Mouse (Mus musculus) hindbrain, embryonic 11.5 days (tissue): ENCODE results near the gene Cym. TPM values are rescaled to one million over a fixed set of nuclear protein-coding genes. Genes with fewer than 3 reads are reported as not detected.

Experiments
- ATAC-seq: fragments of 200-750 bp; cut with Nextera tagmentation; 2 replicates; pipeline ENCODE4 v1.8.0; 2017; ENCODE audit warnings: mild to moderate bottlenecking, moderate TSS enrichment, moderate library complexity; ENCODE audit not compliant: low FRiP score
- DNase-seq: peaks from one replicate; pipeline ENCODE4 v3.0.0-alpha.2; 2015; ENCODE audit warnings: low spot score
- H3K27ac ChIP-seq: fragments of 300-500 bp; sonication (generic); 2 replicates; pipeline ENCODE4 v1.5.1; 2014; ENCODE audit warnings: mild to moderate bottlenecking, low read depth, low read length
- H3K27me3 ChIP-seq: fragments of 300-500 bp; sonication (generic); 2 replicates; pipeline ENCODE4 v1.6.1; 2014; ENCODE audit warnings: mild to moderate bottlenecking, low read length, moderate library complexity, mixed read lengths; ENCODE audit not compliant: control insufficient read depth, insufficient read depth
- H3K36me3 ChIP-seq: fragments of 300-500 bp; sonication (generic); 2 replicates; pipeline ENCODE4 v1.6.1; 2014; ENCODE audit warnings: mild to moderate bottlenecking, low read length, moderate library complexity, mixed read lengths; ENCODE audit not compliant: control insufficient read depth, insufficient read depth
- H3K4me1 ChIP-seq: fragments of 300-500 bp; sonication (generic); replicated peaks from 2 replicates; pipeline ENCODE4 v1.6.1; 2014; ENCODE audit warnings: low read length, mixed read lengths; ENCODE audit not compliant: control insufficient read depth, insufficient read depth
- H3K4me2 ChIP-seq: fragments of 300-500 bp; sonication (generic); replicated peaks from 2 replicates; pipeline ENCODE4 v1.6.1; 2014; ENCODE audit warnings: mild to moderate bottlenecking, low read depth, low read length
- H3K4me3 ChIP-seq: fragments of 300-500 bp; sonication (generic); 2 replicates; pipeline ENCODE4 v1.5.1; 2014; ENCODE audit warnings: low read depth, low read length
- H3K9ac ChIP-seq: fragments of 300-500 bp; sonication (generic); 2 replicates; pipeline ENCODE4 v1.6.1; 2014; ENCODE audit warnings: low read depth, low read length
- H3K9me3 ChIP-seq: fragments of 300-500 bp; sonication (generic); 2 replicates; pipeline ENCODE4 v1.6.1; 2016; ENCODE audit warnings: low read length; ENCODE audit not compliant: control insufficient read depth
- whole genome bisulfite sequencing: fragments of 180-500 bp; shearing (Covaris S2); extraction: QIAGEN DNeasy Blood & Tissue Kit; methylation state at CpG from one replicate; pipeline ENCODE4 v1.1.7; 2014; 5-methylcytosine and 5-hydroxymethylcytosine counted together
- polyA plus RNA-seq: library from polyadenylated mRNA; unstranded; fragments of >200 nt; fragmentation: Nextera tagmentation; extraction: Ambion mirVana; gene quantifications from 2 replicates; pipeline ENCODE4 v1.2.1, GENCODE M21; 2014

Cym gene
- polyA plus RNA-seq, 1 experiment from 2014 or later: not detected

DNA sequence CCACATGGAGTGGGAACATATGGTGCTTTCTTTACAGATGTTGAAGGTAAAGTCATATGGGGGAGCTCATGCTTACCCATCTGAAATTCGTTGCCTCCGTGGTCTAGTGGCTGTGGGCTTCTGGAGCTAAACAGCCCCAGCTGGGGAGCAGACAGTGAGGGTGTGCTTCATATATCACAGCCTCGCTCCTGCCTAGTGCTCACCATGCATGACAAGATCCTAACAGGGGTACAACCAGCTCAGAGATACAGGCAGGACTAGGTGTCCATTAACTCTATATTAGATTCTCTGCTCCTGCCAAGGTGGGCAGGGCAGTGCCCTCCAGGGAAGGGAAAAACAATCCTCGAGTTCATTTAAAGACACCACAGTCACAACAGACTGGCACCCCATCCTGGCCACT lies 9.7 kb upstream of the Cym start:
- no peaks in the 10 kb centered on the region for H3K36me3 ChIP-seq
- no peak overlapping the region for H3K9ac ChIP-seq
- H3K4me3 ChIP-seq: no peak overlapping the region
- H3K4me1 ChIP-seq: no peaks in the 10 kb centered on the region
- no peaks in the 10 kb centered on the region for H3K27me3 ChIP-seq
- ATAC-seq (no peak), DNase-seq (no peak)
- no peak overlapping the region for H3K4me2 ChIP-seq
- no peak overlapping the region for H3K27ac ChIP-seq
- no peaks in the 10 kb centered on the region for H3K9me3 ChIP-seq
- 61% methylated on average over 4 of the region's 4 CpGs for WGBS

DNA sequence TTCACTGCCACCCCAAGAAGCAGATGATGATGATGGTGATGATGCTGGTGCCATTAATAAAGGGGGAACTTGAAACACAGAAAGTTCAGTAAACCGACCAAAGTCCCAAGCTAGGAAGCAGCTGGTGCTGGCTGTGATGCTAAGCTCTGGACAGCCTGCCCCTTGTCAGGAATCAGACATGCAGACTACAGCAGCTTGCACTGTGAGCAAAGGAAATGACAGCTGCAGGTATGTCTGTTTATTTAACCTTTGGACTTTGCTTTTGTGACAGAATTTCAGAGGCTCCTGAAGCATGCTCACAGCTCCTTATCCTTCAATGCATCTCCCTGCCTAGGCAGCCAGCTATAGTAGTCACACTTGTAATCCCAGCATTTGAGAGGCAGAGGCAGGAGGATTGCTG lies 9.0 kb upstream of the Cym start, which contains the start of gene A630076J17Rik:
A630076J17Rik (plus strand) TSS at position 88 of the 400 bp plus-strand sequence.
- H3K27me3 ChIP-seq: no peaks in the 10 kb centered on the region
- 48% methylated on average over 1 of the region's 1 CpGs for WGBS

DNA sequence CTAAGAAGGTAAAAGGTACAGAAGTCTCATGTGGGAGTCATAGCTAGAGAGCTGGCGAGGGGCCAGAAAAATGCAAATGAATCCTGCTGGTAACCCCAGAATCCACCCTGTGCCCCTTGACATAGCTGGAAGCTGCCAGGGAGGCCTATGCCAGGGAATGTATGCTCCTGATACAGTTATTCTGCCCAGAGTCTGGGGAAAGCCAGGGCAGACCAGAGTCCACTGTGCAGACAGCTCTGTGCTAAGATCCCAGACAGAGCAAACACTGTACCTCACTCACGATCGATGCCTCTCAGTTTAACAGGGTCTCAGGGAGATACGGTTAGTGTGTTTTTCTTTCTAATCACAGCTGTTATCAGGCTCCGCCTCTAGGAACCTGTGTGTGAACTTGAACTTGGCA lies 8.3 kb upstream of the Cym start:
- H3K9ac ChIP-seq: no peak overlapping the region
- no peaks in the 10 kb centered on the region for H3K27me3 ChIP-seq
- 79% methylated on average over 5 of the region's 5 CpGs for WGBS
- no peaks in the 10 kb centered on the region for H3K36me3 ChIP-seq
- no peaks in the 10 kb centered on the region for H3K4me1 ChIP-seq
- no peak overlapping the region for H3K4me3 ChIP-seq
- no peaks in the 10 kb centered on the region for H3K9me3 ChIP-seq
- H3K4me2 ChIP-seq: no peak overlapping the region
- ATAC-seq: no peak
- H3K27ac ChIP-seq: no peak overlapping the region
- DNase-seq: no peak

More for the DNA sequence above, 9.0 kb upstream of the Cym start, which contains the start of gene A630076J17Rik:
- no peak for DNase-seq
- Histone ChIP-seq H3K4me1 (no peaks in the 10 kb centered on the region), H3K4me2 (no peak within 1 kb of the TSS), H3K36me3 (no peaks in the 10 kb centered on the region), H3K9ac (no peak within 1 kb of the TSS), H3K9me3 (no peaks in the 10 kb centered on the region), H3K4me3 (no peak within 1 kb of the TSS), H3K27ac (no peak within 1 kb of the TSS)
- no peak for ATAC-seq

DNA sequence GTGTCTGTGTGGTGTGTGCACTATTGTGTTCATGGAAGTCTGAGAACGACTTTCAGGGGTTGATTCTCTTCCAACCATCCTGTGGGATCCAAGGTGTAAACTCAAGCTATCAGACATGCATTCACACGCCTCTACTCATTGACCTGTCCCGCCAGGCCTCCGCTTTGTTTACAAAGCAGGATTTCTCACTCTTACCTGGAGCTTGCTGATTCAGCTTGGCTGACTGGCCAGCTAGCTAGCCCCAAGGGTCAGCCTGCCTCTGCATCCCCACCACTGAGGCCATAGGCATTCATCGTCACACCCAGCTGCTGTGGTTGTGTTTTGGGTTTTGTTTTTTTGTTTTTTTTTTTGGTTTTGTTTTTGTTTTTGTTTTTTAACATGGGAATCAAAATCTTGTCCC lies 7.7 kb upstream of the Cym start:
- H3K9me3 ChIP-seq: no peaks in the 10 kb centered on the region
- no peak for ATAC-seq
- H3K9ac ChIP-seq: no peak overlapping the region
- H3K27ac ChIP-seq: no peak overlapping the region
- H3K4me1 ChIP-seq: no peaks in the 10 kb centered on the region
- no peak overlapping the region for H3K4me2 ChIP-seq
- H3K4me3 ChIP-seq: no peak overlapping the region
- no peaks in the 10 kb centered on the region for H3K36me3 ChIP-seq
- no peak for DNase-seq
- 80% methylated on average over 5 of the region's 5 CpGs for WGBS
- no peaks in the 10 kb centered on the region for H3K27me3 ChIP-seq

DNA sequence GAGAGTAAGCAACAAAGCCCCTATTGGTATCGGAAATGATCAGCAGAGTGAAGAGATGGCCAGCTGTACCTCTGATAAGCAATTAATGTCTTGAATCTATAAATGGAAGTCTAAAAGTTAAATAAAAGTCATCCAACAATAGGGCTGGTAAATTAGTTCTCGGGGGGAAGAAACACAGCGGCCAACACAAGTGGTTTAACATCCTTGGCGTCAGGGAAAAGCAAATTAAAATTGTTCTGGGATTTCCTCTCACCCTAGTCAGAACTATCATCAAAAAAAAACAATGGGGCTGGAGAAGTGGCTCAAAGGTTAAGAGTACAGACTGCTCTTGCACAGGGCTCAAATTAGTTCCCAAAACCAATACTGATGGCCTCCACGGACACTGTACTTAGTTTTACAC lies 4.3 kb upstream of the Cym start:
- no peak for ATAC-seq
- Histone ChIP-seq H3K9me3 (no peaks in the 10 kb centered on the region), H3K27me3 (no peaks in the 10 kb centered on the region), H3K4me1 (no peaks in the 10 kb centered on the region), H3K4me3 (no peak overlapping the region), H3K27ac (no peak overlapping the region), H3K9ac (no peak overlapping the region), H3K36me3 (no peaks in the 10 kb centered on the region), H3K4me2 (no peak overlapping the region)
- DNase-seq: no peak
- WGBS: 86% methylated on average over 5 of the region's 5 CpGs

DNA sequence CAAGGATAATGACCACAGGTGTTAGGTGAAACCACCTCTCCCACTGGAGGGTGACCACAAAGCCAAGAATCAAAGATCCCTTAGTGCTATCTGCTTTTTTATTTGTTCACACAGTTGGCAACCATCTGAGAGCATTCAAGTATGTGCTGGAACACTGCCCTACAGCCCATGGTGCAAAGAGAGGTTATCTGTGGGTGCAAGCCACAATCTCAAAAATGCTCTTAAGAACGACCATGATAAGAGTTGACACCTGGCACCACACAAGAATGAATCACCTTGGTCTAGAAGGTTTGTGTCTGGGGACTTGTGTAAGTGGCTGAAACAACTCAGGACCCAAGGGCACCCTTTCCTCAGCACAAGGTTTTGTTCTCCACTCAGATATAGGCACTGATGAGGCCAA lies 1.7 kb upstream of the Cym start:
- WGBS: 65% methylated on average over 1 of the region's 1 CpGs
- no peak overlapping the region for H3K4me2 ChIP-seq
- no peaks in the 10 kb centered on the region for H3K4me1 ChIP-seq
- H3K36me3 ChIP-seq: no peaks in the 10 kb centered on the region
- H3K9ac ChIP-seq: no peak overlapping the region
- DNase-seq (no peak), ATAC-seq (no peak)
- H3K27ac ChIP-seq: no peak overlapping the region
- no peaks in the 10 kb centered on the region for H3K27me3 ChIP-seq
- H3K9me3 ChIP-seq: no peaks in the 10 kb centered on the region
- H3K4me3 ChIP-seq: no peak overlapping the region

DNA sequence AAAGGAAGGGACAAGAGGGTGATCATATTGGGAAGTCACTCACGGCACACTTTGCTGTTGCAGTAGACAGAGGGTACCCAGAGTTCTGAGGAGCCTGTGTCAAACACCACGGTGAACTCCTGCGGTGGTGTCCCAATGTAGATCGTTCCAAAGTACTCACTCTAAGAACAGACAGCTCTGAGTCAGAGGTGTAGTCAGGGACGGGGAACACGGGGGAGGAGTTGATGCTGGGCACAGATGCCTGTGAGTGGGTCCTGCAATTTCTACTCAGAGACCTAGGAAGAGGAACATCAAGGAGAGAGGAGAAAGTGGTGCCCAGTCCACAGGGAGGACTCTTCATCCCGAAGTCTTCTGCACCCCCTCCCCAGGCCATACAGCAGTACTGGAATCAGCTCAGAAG lies 3.0 kb downstream of the Cym start:
- WGBS: 93% methylated on average over 7 of the region's 7 CpGs
- Histone ChIP-seq H3K4me3 (no peak overlapping the region), H3K9ac (no peak overlapping the region), H3K4me2 (no peak overlapping the region), H3K9me3 (no peaks in the 10 kb centered on the region), H3K4me1 (no peaks in the 10 kb centered on the region), H3K27me3 (no peaks in the 10 kb centered on the region), H3K27ac (no peak overlapping the region), H3K36me3 (no peaks in the 10 kb centered on the region)
- ATAC-seq: no peak
- DNase-seq: no peak

DNA sequence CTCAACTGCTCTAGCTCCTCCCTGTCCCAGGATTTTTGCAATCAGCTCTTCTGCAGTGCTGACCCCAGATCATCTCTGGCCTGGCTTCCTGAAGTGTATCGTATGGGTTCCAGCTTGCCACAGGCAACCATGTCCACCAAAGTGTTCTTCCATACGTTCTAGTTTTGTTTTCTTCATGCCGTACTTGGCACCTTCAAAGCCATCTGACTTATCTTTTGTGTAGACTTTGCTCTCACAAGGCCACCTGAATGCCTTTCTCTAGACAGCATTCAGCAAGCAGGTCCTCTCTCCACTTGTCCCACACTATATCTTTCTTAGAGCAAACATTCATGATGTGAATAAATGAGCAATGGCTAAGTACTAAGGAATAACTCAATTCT lies 4.4 kb downstream of the Cym start:
- 90% methylated on average over 3 of the region's 3 CpGs for WGBS
- Histone ChIP-seq H3K4me1 (no peaks in the 10 kb centered on the region), H3K27ac (no peak overlapping the region), H3K27me3 (no peaks in the 10 kb centered on the region), H3K4me3 (no peak overlapping the region), H3K9ac (no peak overlapping the region), H3K4me2 (no peak overlapping the region), H3K9me3 (no peaks in the 10 kb centered on the region), H3K36me3 (no peaks in the 10 kb centered on the region)
- ATAC-seq (no peak), DNase-seq (no peak)

DNA sequence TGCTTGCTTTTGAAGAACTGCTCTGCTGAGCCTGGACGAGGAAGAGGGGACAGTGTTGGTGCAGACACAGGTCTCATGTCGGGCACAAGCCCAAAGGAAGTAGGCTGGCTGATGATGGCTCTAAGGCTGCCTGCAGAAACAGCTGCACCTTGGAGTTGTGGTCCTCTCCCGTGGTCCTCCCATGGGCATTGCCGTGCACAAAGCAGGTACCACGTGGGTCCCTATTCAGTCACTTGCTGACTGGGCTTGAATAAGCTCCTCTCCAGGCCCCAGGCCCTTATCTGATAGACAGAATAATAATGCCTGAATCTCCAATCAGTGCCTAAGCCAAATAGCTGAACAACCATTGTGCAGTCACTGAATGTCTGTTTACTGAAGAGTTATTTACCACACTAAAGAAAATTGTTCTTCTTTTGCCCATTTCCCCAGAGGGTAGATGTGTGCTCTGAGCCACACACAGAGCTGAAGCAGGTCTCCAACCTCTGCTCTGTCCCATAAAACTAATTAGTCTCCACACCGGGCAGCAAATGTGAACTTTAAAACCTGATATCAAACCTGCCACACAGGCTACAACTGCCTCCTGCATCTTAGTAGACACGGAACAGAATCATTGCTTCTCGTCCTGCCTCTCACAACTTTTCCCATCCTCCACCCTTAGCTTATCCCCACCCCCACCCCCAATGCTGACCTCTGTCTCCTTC lies 5.0 kb downstream of the Cym start:
- no peak overlapping the region for H3K9ac ChIP-seq
- H3K4me3 ChIP-seq: no peak overlapping the region
- H3K27me3 ChIP-seq: no peaks in the 10 kb centered on the region
- DNase-seq (no peak), ATAC-seq (no peak; the same call in 1 of the 2 replicates)
- 79% methylated on average over 8 of the region's 8 CpGs for WGBS
- H3K36me3 ChIP-seq: no peaks in the 10 kb centered on the region
- H3K27ac ChIP-seq: no peak overlapping the region
- H3K9me3 ChIP-seq: no peaks in the 10 kb centered on the region
- H3K4me1 ChIP-seq: no peaks in the 10 kb centered on the region
- H3K4me2 ChIP-seq: no peak overlapping the region
